Mouse (Mus musculus) megakaryocyte, embryonic 14.5 days (primary cell): ENCODE measurements around the gene Nemp1.

Experiments used
- FLI1 ChIP-seq: IDR thresholded peaks from 2 replicates; pipeline ENCODE4 v1.6.1; 2012; ENCODE audit warnings: low read length, inconsistent platforms, mixed read lengths
- GATA1 ChIP-seq: IDR thresholded peaks from 3 replicates; pipeline ENCODE4 v1.6.1; 2012; ENCODE audit warnings: mixed read lengths, low read length, inconsistent platforms, borderline replicate concordance

DNA sequence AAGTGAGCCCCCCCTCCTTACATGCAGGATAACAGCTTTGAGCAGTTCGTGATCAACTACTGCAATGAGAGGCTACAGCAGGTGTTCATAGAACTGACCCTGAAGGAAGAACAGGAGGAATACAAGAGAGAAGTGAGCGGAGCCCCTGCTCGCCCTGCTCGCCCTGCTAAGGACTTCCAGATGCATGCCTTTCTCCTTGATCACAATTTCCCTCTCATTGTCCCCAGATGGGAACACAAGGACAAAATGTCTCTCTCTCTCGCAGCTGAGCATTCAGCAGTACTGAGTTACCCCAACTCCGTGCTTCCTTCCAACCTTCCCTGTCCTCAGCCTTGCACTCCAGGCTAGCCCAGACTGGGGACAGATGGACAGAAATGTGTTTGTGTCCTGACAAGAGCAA lies 46.0 kb downstream of the Nemp1 start:
- TF ChIP-seq FLI1 (no peak), GATA1 (no peak)
